Mouse (Mus musculus) G1E (cell line): ENCODE measurements around the gene Klhdc8b. TPM values are rescaled to one million over a fixed set of nuclear protein-coding genes. Genes with fewer than 3 reads are reported as not detected.
A peak's percentile ranks its signal among the peaks of the same experiment; 100 is the strongest.

Experiments used
- ATAC-seq: 2 replicates; pipeline ENCODE4 v1.8.0; 2016; ENCODE audit warnings: mild to moderate bottlenecking; ENCODE audit not compliant: insufficient number of reproducible peaks, poor library complexity, low FRiP score, severe bottlenecking; ENCODE audit errors: extremely low read depth
- DNase-seq: peaks from one replicate; pipeline ENCODE4 v3.0.0; 2012; ENCODE audit warnings: low spot score
- H3K27me3 ChIP-seq: 2 replicates; pipeline ENCODE4 v1.6.1; 2012; ENCODE audit warnings: mild to moderate bottlenecking, low read length, inconsistent platforms; ENCODE audit not compliant: insufficient read depth
- H3K36me3 ChIP-seq: replicated peaks from 2 replicates; pipeline ENCODE3; 2012; ENCODE audit warnings: mild to moderate bottlenecking, inconsistent platforms
- H3K4me1 ChIP-seq: 2 replicates; pipeline ENCODE4 v1.6.1; 2012; ENCODE audit warnings: low read depth, low read length, inconsistent platforms, mixed read lengths; ENCODE audit not compliant: insufficient read depth
- H3K4me3 ChIP-seq: 2 replicates; pipeline ENCODE4 v1.5.1; 2012; ENCODE audit warnings: low read depth, mild to moderate bottlenecking, inconsistent platforms, low read length, moderate library complexity, mixed read lengths
- H3K9me3 ChIP-seq: replicated peaks from 2 replicates; pipeline ENCODE4 v1.6.1; 2012; ENCODE audit warnings: inconsistent platforms
- CTCF ChIP-seq: IDR thresholded peaks from 2 replicates; pipeline ENCODE4 v1.5.1; 2012; ENCODE audit warnings: low read depth, low read length, inconsistent platforms, mixed read lengths
- GATA1 ChIP-seq: IDR thresholded peaks from 2 replicates; pipeline ENCODE4 v1.6.1; 2012; ENCODE audit warnings: borderline replicate concordance, low read length, inconsistent platforms, mixed read lengths
- GATA2 ChIP-seq: IDR thresholded peaks from 2 replicates; pipeline ENCODE4 v1.6.1; 2012; ENCODE audit warnings: low read depth, low read length, inconsistent platforms, borderline replicate concordance
- POLR2AphosphoS5 ChIP-seq: IDR thresholded peaks from 2 replicates; pipeline ENCODE4 v1.6.1; 2012; ENCODE audit warnings: low read depth, low read length, inconsistent platforms; ENCODE audit not compliant: insufficient replicate concordance
- TAL1 ChIP-seq: conservative IDR thresholded peaks from 2 replicates; pipeline ENCODE4 v1.6.1; 2012; ENCODE audit warnings: low read depth, low read length, inconsistent platforms, mixed read lengths
- polyA plus RNA-seq: library from polyadenylated mRNA; stranded (reverse); fragments of >175 nt; gene quantifications from 2 replicates; pipeline ENCODE4 v1.2.3, GENCODE M21; 2012
- total RNA-seq, 2 experiments: library from RNA; stranded (forward) in 1 of 2; stranded (reverse) in 1 of 2; fragments of 200-1000 nt in 1 of 2; fragments of >200 nt in 1 of 2; fragmentation: Nextera tagmentation in 1 of 2; gene quantifications; 2 replicates each; pipeline ENCODE4 v1.2.3; 2014 to 2017

Klhdc8b gene
- total RNA-seq (2014; fragmentation: Nextera tagmentation) (14.7 and 21.2 TPM in 2 replicates), total RNA-seq (2017) (52.8 and 63.1 TPM in 2 replicates), polyA plus RNA-seq (112 and 116 TPM in 2 replicates)

DNA sequence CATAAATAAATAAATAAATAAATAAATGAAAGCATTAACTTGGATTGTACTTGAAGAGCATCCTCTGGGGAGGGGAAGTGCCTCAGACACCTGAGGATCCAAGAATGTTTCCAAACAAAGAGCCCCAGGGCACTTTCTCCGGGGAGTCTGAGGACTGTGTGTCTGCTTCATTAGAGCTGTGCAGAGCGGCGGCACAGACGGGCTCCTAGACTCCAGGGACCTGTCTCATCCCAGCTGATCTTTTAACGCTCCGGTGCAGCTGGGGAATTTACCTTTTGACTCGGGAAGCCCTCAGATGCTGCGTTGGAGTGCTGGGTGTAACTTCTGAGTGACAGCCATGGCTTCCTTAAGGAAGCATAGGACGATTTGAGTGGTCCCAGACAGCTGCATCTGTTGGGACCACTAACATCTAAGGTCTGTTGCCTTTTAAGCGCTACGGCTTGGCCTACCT, at the start of gene Klhdc8b:
TSS of gene Klhdc8b (minus strand) at position 401 of the 451 bp plus-strand sequence.
- Histone ChIP-seq H3K9me3 (no peaks in the 10 kb centered on the region), H3K4me3 (peak within 1 kb of the TSS; percentile 88), H3K36me3 (peaks cover 52% of the 10 kb centered on the region), H3K4me1 (peaks cover 52% of the 10 kb centered on the region), H3K27me3 (no peaks in the 10 kb centered on the region)
- ATAC-seq (no peak), DNase-seq (no peak)
- TF ChIP-seq GATA1 (no peak), TAL1 (no peak), POLR2AphosphoS5 (no peak), GATA2 (no peak), CTCF (no peak)

DNA sequence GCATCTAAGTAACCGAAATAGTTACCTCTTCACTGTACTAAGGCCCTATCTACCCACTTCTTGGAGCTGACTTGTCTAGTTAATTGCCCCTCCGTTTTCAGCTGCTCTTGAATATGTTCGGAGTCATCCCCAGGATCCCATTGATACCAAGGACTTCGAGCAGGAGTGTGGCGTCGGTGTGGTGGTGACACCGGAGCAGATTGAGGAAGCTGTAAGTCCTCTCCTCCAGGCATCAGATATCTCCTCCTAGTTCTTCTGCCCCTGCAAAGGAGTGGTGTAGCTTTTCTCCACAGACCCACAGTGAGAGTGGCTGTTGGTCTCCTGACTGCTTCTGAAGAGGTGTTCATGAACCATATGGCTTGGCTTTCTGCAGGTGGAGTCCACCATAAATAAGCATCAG, 47.4 kb upstream of the Klhdc8b start:
- Histone ChIP-seq H3K36me3 (peaks cover 59% of the 10 kb centered on the region), H3K4me3 (peak overlapping the region; percentile 84), H3K9me3 (no peaks in the 10 kb centered on the region), H3K4me1 (peaks cover 28% of the 10 kb centered on the region), H3K27me3 (no peaks in the 10 kb centered on the region)
- no peak for TF ChIP-seq GATA1
- no peak for TF ChIP-seq TAL1
- TF ChIP-seq POLR2AphosphoS5 = no peak
- no peak for TF ChIP-seq CTCF
- no peak for TF ChIP-seq GATA2
- DNase-seq (no peak), ATAC-seq (no peak)

DNA sequence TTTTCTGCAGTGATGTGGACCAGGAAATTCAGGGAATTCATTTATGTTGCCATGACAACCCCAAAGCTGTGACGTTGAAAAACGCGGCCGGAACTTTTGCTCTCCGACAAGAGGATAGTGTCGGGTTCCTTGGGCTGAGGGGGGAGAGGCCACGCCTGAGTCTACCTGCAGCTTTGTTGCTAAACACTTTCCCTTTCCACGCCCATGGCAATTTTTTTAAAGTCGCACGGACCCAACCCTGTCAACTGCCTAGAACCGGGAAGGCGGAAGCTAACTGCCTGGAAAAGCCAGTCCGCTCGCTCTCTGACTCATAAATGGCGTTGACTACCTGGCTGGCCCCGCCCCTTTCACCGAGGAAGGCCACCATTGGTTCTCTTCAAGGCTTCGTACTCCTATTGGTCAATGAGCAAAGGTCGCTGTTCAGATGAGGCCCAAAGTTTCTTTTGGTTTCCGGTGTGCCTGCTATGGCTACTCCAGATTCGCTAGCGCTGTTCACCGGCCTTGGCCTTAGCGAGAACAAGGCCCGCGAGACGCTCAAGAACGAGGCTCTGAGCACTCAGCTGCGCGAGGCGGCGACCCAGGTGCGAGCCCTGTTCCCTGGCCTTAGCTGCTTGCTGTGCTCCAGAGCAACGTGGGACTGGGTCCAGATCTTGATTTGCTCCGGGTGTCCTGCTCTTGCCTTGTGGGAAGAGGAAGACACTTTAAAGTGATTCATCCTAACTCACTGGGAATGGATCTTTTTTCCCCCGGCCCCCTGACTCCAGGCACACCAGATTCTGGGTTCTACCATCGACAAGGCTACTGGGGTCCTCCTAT, 46.4 kb upstream of the Klhdc8b start, which contains the start of gene Qars:
TSS of gene Qars (plus strand) at position 88 of the 816 bp plus-strand sequence.
- peaks cover 24% of the 10 kb centered on the region for H3K4me1 ChIP-seq
- peak; percentile 97 for ATAC-seq
- TF ChIP-seq POLR2AphosphoS5 (0 out of 2 replicates have a peak, but pooled peaks have one; percentile 32), TAL1 (no peak), GATA2 (no peak), GATA1 (no peak)
- peaks cover 59% of the 10 kb centered on the region for H3K36me3 ChIP-seq
- peak; percentile 97 for DNase-seq
- H3K27me3 ChIP-seq = no peaks in the 10 kb centered on the region
- peak within 1 kb of the TSS; percentile 84 for H3K4me3 ChIP-seq
- H3K9me3 ChIP-seq = no peaks in the 10 kb centered on the region

DNA sequence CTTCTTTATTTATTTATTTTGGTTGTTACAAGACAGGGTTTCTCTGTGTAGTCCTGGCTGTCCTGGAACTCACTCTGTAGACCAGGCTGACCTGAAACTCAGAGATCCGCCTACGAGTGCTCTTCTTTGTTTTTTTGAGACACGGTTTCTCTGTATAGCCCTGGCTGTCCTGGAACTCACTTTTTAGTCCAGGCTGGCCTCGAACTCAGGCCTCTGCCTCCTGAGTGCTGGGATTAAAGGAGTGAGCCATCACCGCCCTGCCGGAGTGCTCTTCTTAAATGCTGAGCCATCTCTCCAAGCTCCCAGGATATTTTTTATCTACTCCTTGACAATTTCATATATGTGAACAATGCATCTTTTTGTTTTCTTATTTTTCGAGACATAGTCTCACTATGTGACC, 45.5 kb upstream of the Klhdc8b start:
- no peaks in the 10 kb centered on the region for H3K9me3 ChIP-seq
- ATAC-seq (no peak), DNase-seq (no peak)
- peaks cover 24% of the 10 kb centered on the region for H3K4me1 ChIP-seq
- H3K36me3 ChIP-seq = peaks cover 59% of the 10 kb centered on the region
- H3K27me3 ChIP-seq = no peaks in the 10 kb centered on the region
- no peak overlapping the region for H3K4me3 ChIP-seq
- TF ChIP-seq GATA1 = no peak
- no peak for TF ChIP-seq TAL1
- no peak for TF ChIP-seq GATA2
- no peak for TF ChIP-seq CTCF
- no peak for TF ChIP-seq POLR2AphosphoS5

DNA sequence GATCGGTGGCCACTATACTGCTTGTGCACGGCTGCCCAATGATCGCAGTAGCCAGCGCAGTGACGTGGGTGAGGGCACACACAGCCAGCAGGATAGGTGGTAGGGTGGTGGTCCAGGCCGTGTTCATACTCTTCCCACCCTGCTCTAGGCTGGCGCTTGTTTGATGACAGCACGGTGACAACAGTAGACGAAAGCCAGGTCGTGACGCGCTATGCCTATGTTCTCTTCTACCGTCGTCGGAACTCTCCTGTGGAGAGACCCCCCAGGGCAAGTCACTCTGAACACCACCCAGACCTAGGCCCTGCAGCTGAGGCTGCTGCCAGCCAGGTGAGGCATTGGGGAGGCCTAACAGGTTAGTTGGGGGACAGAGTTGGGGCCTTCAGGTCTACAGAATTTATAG, 38.6 kb upstream of the Klhdc8b start:
- no peak overlapping the region for H3K4me3 ChIP-seq
- H3K9me3 ChIP-seq = no peaks in the 10 kb centered on the region
- DNase-seq (no peak), ATAC-seq (no peak)
- H3K36me3 ChIP-seq = peaks cover 95% of the 10 kb centered on the region
- TF ChIP-seq GATA2 (no peak), TAL1 (no peak), GATA1 (no peak), CTCF (no peak), POLR2AphosphoS5 (no peak)
- peaks cover 28% of the 10 kb centered on the region for H3K4me1 ChIP-seq
- no peaks in the 10 kb centered on the region for H3K27me3 ChIP-seq

DNA sequence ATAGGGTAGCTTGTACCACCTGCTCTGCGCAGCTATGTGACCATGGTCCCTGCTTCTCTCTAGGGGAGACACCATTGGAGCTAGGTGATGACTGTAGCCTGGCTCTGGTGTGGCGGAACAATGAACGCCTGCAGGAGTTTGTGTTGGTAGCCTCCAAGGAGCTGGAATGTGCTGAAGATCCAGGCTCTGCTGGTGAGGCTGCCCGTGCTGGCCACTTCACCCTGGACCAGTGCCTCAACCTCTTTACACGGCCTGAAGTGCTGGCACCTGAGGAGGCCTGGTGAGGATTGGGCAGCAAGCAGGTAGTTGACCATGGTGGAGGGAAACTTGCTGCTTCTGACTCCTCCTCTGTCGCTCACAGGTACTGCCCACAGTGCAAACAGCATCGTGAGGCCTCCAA, 37.9 kb upstream of the Klhdc8b start:
- Histone ChIP-seq H3K27me3 (no peaks in the 10 kb centered on the region), H3K4me1 (peaks cover 31% of the 10 kb centered on the region), H3K9me3 (no peaks in the 10 kb centered on the region), H3K36me3 (peaks cover 96% of the 10 kb centered on the region), H3K4me3 (no peak overlapping the region)
- TF ChIP-seq GATA1 (no peak), TAL1 (no peak), CTCF (no peak), GATA2 (no peak), POLR2AphosphoS5 (no peak)
- no peak for ATAC-seq
- DNase-seq = no peak
